Mouse (Mus musculus) forebrain, postnatal 0 days (tissue): ENCODE data around the gene Rbm7. TPM values are rescaled to one million over a fixed set of nuclear protein-coding genes. Genes with fewer than 3 reads are reported as not detected.

Source experiments
- ATAC-seq: fragments of 200-750 bp; cut with Nextera tagmentation; 2 replicates; pipeline ENCODE4 v1.8.0; 2017; ENCODE audit warnings: mild to moderate bottlenecking, moderate library complexity
- DNase-seq: peaks from one replicate; pipeline ENCODE4 v3.0.0-alpha.2; 2015
- H3K27ac ChIP-seq: fragments of 300-500 bp; sonication (generic); 2 replicates; pipeline ENCODE4 v1.5.1; 2014; ENCODE audit warnings: low read depth, mild to moderate bottlenecking, antibody characterized with exemption, low read length, moderate library complexity, mixed read lengths
- H3K27me3 ChIP-seq: fragments of 300-500 bp; sonication (generic); 2 replicates; pipeline ENCODE4 v1.6.1; 2014; ENCODE audit warnings: mild to moderate bottlenecking, low read length, mixed read lengths; ENCODE audit not compliant: insufficient read depth
- H3K36me3 ChIP-seq: fragments of 300-500 bp; sonication (generic); 2 replicates; pipeline ENCODE4 v1.6.1; 2014; ENCODE audit warnings: mild to moderate bottlenecking, moderate library complexity; ENCODE audit not compliant: insufficient read depth
- H3K4me1 ChIP-seq: fragments of 300-500 bp; sonication (generic); 2 replicates; pipeline ENCODE4 v1.6.1; 2014; ENCODE audit warnings: antibody characterized with exemption; ENCODE audit not compliant: insufficient read depth
- H3K4me2 ChIP-seq: fragments of 300-500 bp; sonication (generic); 2 replicates; pipeline ENCODE4 v1.6.1; 2014; ENCODE audit warnings: low read depth, mild to moderate bottlenecking, moderate library complexity
- H3K4me3 ChIP-seq: fragments of 300-500 bp; sonication (generic); 2 replicates; pipeline ENCODE4 v1.5.1; 2014; ENCODE audit warnings: low read depth, low read length, mixed read lengths
- H3K9ac ChIP-seq: fragments of 300-500 bp; sonication (generic); 2 replicates; pipeline ENCODE4 v1.6.1; 2014; ENCODE audit warnings: mild to moderate bottlenecking
- H3K9me3 ChIP-seq: fragments of 300-500 bp; sonication (generic); 2 replicates; pipeline ENCODE4 v1.6.1; 2016; ENCODE audit warnings: low read length
- CTCF ChIP-seq: sonication (generic); IDR thresholded peaks from 2 replicates; pipeline ENCODE4 v1.5.1; 2016; ENCODE audit warnings: antibody characterized with exemption, control low read depth, low read depth
- WGBS: fragments of 180-500 bp; shearing (Covaris S2); extraction: QIAGEN DNeasy Blood & Tissue Kit; methylation state at CpG from one replicate; pipeline ENCODE4 v1.1.7; 2014; 5-methylcytosine and 5-hydroxymethylcytosine counted together
- polyA plus RNA-seq: library from polyadenylated mRNA; unstranded; fragments of >200 nt; fragmentation: Nextera tagmentation; extraction: Ambion mirVana; gene quantifications from 2 replicates; pipeline ENCODE4 v1.2.1, GENCODE M21; 2015
- total RNA-seq: library from RNA; depleted of rRNA; stranded (reverse); fragments of >200 nt; gene quantifications from 2 replicates; pipeline ENCODE4 v1.2.3, GENCODE M21; 2014

Rbm7 gene
- total and polyA plus RNA-seq, 2 experiments from 2014 or later: 74.4 to 86.8 TPM

DNA sequence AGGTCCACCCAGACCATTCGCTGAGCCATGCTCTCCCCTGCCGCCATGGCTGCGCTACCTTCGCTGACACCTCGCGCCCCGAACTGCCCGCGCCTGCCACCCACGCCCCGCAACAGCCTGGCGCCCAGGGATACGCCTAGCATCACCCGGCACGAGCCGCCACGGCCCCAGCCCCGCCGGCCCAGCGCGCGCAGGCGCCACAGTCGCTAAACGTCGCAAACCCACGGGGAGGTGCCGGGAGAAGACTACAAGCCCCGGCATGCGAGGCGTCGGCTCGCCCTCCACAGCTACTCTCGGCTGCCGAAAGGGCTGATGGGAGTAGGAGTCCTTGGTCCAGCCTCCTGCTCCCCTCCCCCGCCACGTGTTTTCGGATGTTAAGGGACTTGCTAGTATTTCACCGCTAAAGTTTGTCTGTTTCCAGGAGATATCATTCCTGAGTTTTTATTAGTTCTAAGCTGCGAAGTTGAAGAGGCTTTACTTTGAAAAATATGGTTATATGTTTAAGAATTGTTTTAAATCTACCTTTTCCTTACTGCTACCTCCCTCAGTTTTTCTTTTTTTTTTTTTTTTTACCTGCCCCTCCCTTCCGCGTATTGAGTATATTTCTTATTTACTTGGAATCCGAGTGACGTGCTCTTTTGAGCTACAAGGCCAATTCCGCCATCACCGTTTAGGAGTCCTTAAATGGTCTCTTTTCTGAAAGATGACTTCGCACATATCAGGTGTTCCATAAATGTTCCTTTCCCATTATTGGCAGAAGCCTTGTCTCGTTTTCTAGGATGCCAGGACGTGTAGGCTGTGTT is 14.5 kb downstream of the Rbm7 start, which contains the start of gene Rexo2:
Rexo2 (minus strand) TSS at position 213 of the 803 bp plus-strand sequence.
- Histone ChIP-seq H3K27me3 (no peaks in the 10 kb centered on the region), H3K4me2 (peak within 1 kb of the TSS; percentile 96), H3K9ac (peak within 1 kb of the TSS; percentile 62), H3K36me3 (peaks cover 3% of the 10 kb centered on the region; the same call in 1 of the 2 replicates), H3K4me3 (peak within 1 kb of the TSS; percentile 70), H3K9me3 (no peaks in the 10 kb centered on the region), H3K4me1 (no peaks in the 10 kb centered on the region; the same call in 1 of the 2 replicates), H3K27ac (no peak within 1 kb of the TSS)
- ATAC-seq (peak; percentile 100), DNase-seq (peak; percentile 95)
- TF ChIP-seq CTCF: no peak
- 3% methylated on average over 47 of the region's 49 CpGs for WGBS

GRCm38 (mm10) chr9:48479838-48480410 is 15.2 kb downstream of the Rbm7 start:
- DNase-seq (no peak), ATAC-seq (peak; percentile 26)
- Histone ChIP-seq H3K4me3 (peak overlapping the region; percentile 70), H3K27me3 (no peaks in the 10 kb centered on the region), H3K9me3 (no peaks in the 10 kb centered on the region), H3K27ac (no peak overlapping the region), H3K36me3 (peaks cover 8% of the 10 kb centered on the region; the same call in 1 of the 2 replicates), H3K4me2 (peak overlapping the region; percentile 96), H3K9ac (peak overlapping the region; percentile 62), H3K4me1 (no peaks in the 10 kb centered on the region; the same call in 1 of the 2 replicates)
- WGBS: 6% methylated on average over 25 of the region's 25 CpGs
- TF ChIP-seq CTCF: no peak

DNA sequence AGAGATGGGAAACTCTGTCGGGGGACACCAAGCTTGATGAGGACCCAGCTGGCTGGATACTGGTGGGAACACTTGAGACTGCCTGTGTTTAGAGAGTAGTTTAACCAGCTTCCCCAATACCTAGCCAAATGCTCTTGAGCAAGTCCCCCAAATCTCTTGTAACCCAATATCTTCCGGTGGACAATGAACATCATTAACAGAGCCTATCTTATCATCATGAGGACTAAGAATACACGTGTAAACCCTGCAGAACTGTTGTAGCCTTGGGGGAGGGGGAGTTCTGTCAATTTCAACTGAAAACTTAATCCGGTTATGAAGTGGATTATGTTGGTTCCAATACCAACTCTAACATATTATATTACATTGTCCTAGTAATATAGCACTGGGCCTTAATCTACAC is 16.3 kb downstream of the Rbm7 start:
- H3K36me3 ChIP-seq: peaks cover 9% of the 10 kb centered on the region; the same call in 1 of the 2 replicates
- 96% methylated on average over 4 of the region's 4 CpGs for WGBS
- H3K4me2 ChIP-seq: no peak overlapping the region
- no peak overlapping the region for H3K4me3 ChIP-seq
- no peak overlapping the region for H3K9ac ChIP-seq
- DNase-seq: no peak
- H3K27me3 ChIP-seq: no peaks in the 10 kb centered on the region
- H3K9me3 ChIP-seq: no peaks in the 10 kb centered on the region
- H3K4me1 ChIP-seq: no peaks in the 10 kb centered on the region; the same call in 1 of the 2 replicates
- no peak for TF ChIP-seq CTCF
- no peak for ATAC-seq
- H3K27ac ChIP-seq: no peak overlapping the region

- no peak overlapping the region for H3K4me3 ChIP-seq
- no peaks in the 10 kb centered on the region; the same call in 1 of the 2 replicates for H3K4me1 ChIP-seq
- no peak for TF ChIP-seq CTCF
- H3K4me2 ChIP-seq: no peak overlapping the region
- no peak overlapping the region for H3K27ac ChIP-seq
- no peak for DNase-seq
- no peaks in the 10 kb centered on the region for H3K9me3 ChIP-seq
- 92% methylated on average over 10 of the region's 10 CpGs for WGBS
- no peak for ATAC-seq
- H3K9ac ChIP-seq: no peak overlapping the region
- no peaks in the 10 kb centered on the region for H3K27me3 ChIP-seq
- H3K36me3 ChIP-seq: peaks cover 9% of the 10 kb centered on the region; the same call in 1 of the 2 replicates
Observed at GRCm38 (mm10) chr9:48476236-48477165, 18.6 kb downstream of the Rbm7 start.

- 95% methylated on average over 9 of the region's 9 CpGs for WGBS
Observed at GRCm38 (mm10) chr9:48474367-48474766, 20.7 kb downstream of the Rbm7 start.

DNA sequence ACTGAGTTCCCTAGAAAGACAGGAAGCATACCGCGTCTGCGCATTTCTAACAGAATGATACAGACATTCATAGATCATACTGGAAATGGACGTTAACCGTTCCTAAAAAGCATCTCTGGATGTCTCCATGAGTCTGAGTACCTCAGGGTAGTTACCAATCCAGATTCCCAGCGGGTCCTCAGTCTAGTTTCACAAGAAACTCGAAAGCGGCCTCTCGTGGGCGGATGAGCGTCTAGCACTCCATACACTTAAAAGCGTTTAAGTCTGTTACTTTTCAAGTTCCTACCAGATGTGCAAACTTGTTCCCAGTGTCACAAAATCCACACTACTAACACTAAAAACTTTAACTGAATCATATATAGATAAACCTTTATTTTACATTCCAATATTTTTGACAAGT is 22.0 kb downstream of the Rbm7 start:
- Histone ChIP-seq H3K4me1 (no peaks in the 10 kb centered on the region), H3K4me3 (no peak overlapping the region), H3K27ac (no peak overlapping the region), H3K27me3 (no peaks in the 10 kb centered on the region), H3K9ac (no peak overlapping the region), H3K4me2 (no peak overlapping the region), H3K36me3 (peaks cover 11% of the 10 kb centered on the region; the same call in 1 of the 2 replicates), H3K9me3 (no peaks in the 10 kb centered on the region)
- WGBS: 92% methylated on average over 12 of the region's 12 CpGs
- TF ChIP-seq CTCF: no peak
- DNase-seq: no peak
- no peak for ATAC-seq

More at GRCm38 (mm10) chr9:48474367-48474766, 20.7 kb downstream of the Rbm7 start:
- H3K36me3 ChIP-seq: peaks cover 9% of the 10 kb centered on the region; the same call in 1 of the 2 replicates
- no peak overlapping the region for H3K27ac ChIP-seq
- ATAC-seq (no peak), DNase-seq (no peak)
- no peak for TF ChIP-seq CTCF
- no peak overlapping the region for H3K4me2 ChIP-seq
- no peaks in the 10 kb centered on the region for H3K27me3 ChIP-seq
- no peak overlapping the region for H3K4me3 ChIP-seq
- H3K4me1 ChIP-seq: no peaks in the 10 kb centered on the region
- no peak overlapping the region for H3K9ac ChIP-seq
- no peaks in the 10 kb centered on the region for H3K9me3 ChIP-seq
